Mouse (Mus musculus) hindbrain, postnatal 0 days (tissue): Measurements from ENCODE around the gene Rims1. TPM values are rescaled to one million over a fixed set of nuclear protein-coding genes. Genes with fewer than 3 reads are reported as not detected.

Experiments
- ATAC-seq: fragments of 200-750 bp; cut with Nextera tagmentation; 2 replicates; pipeline ENCODE4 v1.8.0; 2017; ENCODE audit warnings: mild to moderate bottlenecking, moderate TSS enrichment, moderate library complexity
- DNase-seq: peaks from one replicate; pipeline ENCODE4 v3.0.0-alpha.2; 2015; ENCODE audit warnings: low spot score
- H3K27ac ChIP-seq: fragments of 300-500 bp; sonication (generic); 2 replicates; pipeline ENCODE4 v1.5.1; 2014; ENCODE audit warnings: mild to moderate bottlenecking
- H3K27me3 ChIP-seq: fragments of 300-500 bp; sonication (generic); 2 replicates; pipeline ENCODE4 v1.6.1; 2014; ENCODE audit warnings: low read length, mixed read lengths; ENCODE audit not compliant: insufficient read depth
- H3K36me3 ChIP-seq: fragments of 300-500 bp; sonication (generic); 2 replicates; pipeline ENCODE4 v1.6.1; 2014; ENCODE audit warnings: low read length, mixed read lengths; ENCODE audit not compliant: insufficient read depth
- H3K4me1 ChIP-seq: fragments of 300-500 bp; sonication (generic); 2 replicates; pipeline ENCODE4 v1.6.1; 2014; ENCODE audit warnings: antibody characterized with exemption, low read length, mixed read lengths; ENCODE audit not compliant: insufficient read depth
- H3K4me2 ChIP-seq: fragments of 300-500 bp; sonication (generic); 2 replicates; pipeline ENCODE4 v1.6.1; 2014; ENCODE audit warnings: low read depth, mild to moderate bottlenecking, low read length, moderate library complexity, mixed read lengths
- H3K4me3 ChIP-seq: fragments of 300-500 bp; sonication (generic); 2 replicates; pipeline ENCODE4 v1.5.1; 2014; ENCODE audit warnings: low read length
- H3K9ac ChIP-seq: fragments of 300-500 bp; sonication (generic); replicated peaks from 2 replicates; pipeline ENCODE4 v1.6.1; 2014; ENCODE audit warnings: mild to moderate bottlenecking, low read length, moderate library complexity, mixed read lengths
- H3K9me3 ChIP-seq: fragments of 300-500 bp; sonication (generic); 2 replicates; pipeline ENCODE4 v1.6.1; 2016; ENCODE audit warnings: low read length, mixed read lengths
- CTCF ChIP-seq: IDR thresholded peaks from 2 replicates; pipeline ENCODE4 v1.5.1; 2016; ENCODE audit warnings: antibody characterized with exemption, control low read depth, low read depth
- WGBS: fragments of 180-500 bp; shearing (Covaris S2); extraction: QIAGEN DNeasy Blood & Tissue Kit; methylation state at CpG from one replicate; pipeline ENCODE4 v1.1.7; 2014; 5-methylcytosine and 5-hydroxymethylcytosine counted together
- polyA plus RNA-seq: library from polyadenylated mRNA; unstranded; fragments of >200 nt; fragmentation: Nextera tagmentation; extraction: Ambion mirVana; gene quantifications from 2 replicates; pipeline ENCODE4 v1.2.1, GENCODE M21; 2015
- total RNA-seq: library from RNA; depleted of rRNA; stranded (reverse); fragments of >200 nt; gene quantifications from 2 replicates; pipeline ENCODE4 v1.2.3, GENCODE M21; 2014

Gene Rims1
- total and polyA plus RNA-seq, 2 experiments from 2014 or later, result 21.2 to 51.9 TPM

DNA sequence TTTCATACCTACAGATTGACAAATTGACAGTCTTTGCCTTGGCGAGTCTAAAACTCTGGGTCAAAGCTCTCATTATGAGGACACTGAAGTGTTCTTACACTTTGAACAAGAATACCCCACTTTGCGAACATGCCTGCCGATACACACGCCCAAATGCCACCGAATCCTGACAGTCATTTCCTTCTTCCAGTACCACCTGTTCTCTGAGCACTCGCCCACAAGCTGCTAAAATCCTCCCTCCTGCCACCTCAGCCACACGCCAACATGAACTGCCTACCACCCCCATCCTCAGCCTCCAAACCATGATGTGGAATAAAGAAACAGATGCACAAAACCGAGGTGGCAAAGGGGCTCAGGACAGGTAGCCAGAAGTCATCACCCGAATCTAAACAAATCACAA lies 150.9 kb downstream of the Rims1 start:
- no peak for TF ChIP-seq CTCF
- Histone ChIP-seq H3K36me3 (no peaks in the 10 kb centered on the region), H3K4me2 (no peak overlapping the region), H3K9ac (no peak overlapping the region), H3K27ac (no peak overlapping the region), H3K27me3 (no peaks in the 10 kb centered on the region), H3K4me1 (no peaks in the 10 kb centered on the region), H3K4me3 (no peak overlapping the region), H3K9me3 (no peaks in the 10 kb centered on the region)
- 86% methylated on average over 9 of the region's 9 CpGs for WGBS
- ATAC-seq (no peak), DNase-seq (no peak)

- Histone ChIP-seq H3K4me1 (no peaks in the 10 kb centered on the region), H3K4me3 (no peak overlapping the region), H3K9ac (no peak overlapping the region), H3K27me3 (no peaks in the 10 kb centered on the region), H3K4me2 (no peak overlapping the region), H3K9me3 (no peaks in the 10 kb centered on the region), H3K36me3 (no peaks in the 10 kb centered on the region), H3K27ac (no peak overlapping the region)
- 73% methylated on average over 7 of the region's 7 CpGs for WGBS
- TF ChIP-seq CTCF, result no peak
- no peak for DNase-seq
- ATAC-seq, result no peak
These were observed 155.2 kb downstream of the Rims1 start for GRCm38 (mm10) chr1:22650588-22650987.

- H3K4me3 ChIP-seq, result no peak overlapping the region
- 87% methylated on average over 1 of the region's 1 CpGs for WGBS
- DNase-seq (no peak), ATAC-seq (no peak)
- H3K27ac ChIP-seq, result no peak overlapping the region
- no peaks in the 10 kb centered on the region for H3K9me3 ChIP-seq
- no peaks in the 10 kb centered on the region for H3K4me1 ChIP-seq
- no peak for TF ChIP-seq CTCF
- no peaks in the 10 kb centered on the region for H3K36me3 ChIP-seq
- H3K9ac ChIP-seq, result no peak overlapping the region
- no peaks in the 10 kb centered on the region for H3K27me3 ChIP-seq
- H3K4me2 ChIP-seq, result no peak overlapping the region
These were observed 156.4 kb downstream of the Rims1 start for GRCm38 (mm10) chr1:22649432-22649831.

DNA sequence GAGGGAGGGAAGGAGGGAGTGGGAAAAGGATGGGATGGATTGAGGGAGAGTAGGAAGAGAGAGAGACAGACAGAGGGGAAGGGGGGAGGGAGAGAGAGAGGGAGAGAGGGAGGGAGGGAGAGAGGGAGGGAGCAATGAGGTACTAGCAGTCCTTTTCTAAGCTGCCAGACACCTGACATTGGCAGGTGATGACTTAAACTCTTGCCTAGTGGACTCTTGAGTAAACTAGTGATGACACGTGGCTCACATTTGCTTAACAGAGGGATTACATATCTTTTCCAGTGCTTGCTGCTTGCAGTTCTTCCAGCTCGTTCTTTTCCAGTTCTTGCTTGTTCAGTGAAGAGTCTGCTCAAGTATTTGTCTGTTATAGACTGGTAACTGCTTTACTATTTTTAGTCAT lies 160.5 kb downstream of the Rims1 start:
- Histone ChIP-seq H3K4me3 (no peak overlapping the region), H3K9ac (no peak overlapping the region), H3K4me1 (no peaks in the 10 kb centered on the region), H3K36me3 (no peaks in the 10 kb centered on the region), H3K27ac (no peak overlapping the region), H3K4me2 (no peak overlapping the region), H3K27me3 (no peaks in the 10 kb centered on the region), H3K9me3 (no peaks in the 10 kb centered on the region)
- no peak for TF ChIP-seq CTCF
- WGBS, result 44% methylated on average over 2 of the region's 2 CpGs
- no peak for DNase-seq
- ATAC-seq, result no peak

DNA sequence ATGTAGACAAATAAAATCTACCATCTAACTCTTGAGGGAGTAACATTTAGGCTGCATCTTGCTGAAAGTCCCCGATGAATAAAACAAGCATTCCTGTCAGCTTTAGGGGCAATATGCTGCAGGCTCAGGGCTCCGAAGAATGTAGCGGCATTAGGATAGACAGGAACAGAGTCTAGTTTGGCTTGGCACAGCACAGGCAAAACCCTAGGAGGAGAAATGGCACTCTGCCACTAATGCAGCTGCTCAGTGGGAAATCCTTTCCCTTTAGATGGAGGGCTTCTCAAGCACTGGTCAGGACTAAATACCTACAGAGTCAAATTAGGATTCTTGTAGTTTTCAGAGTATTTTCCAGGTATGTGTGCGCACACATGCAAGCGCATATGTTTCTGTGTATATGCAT lies 165.2 kb downstream of the Rims1 start:
- Histone ChIP-seq H3K4me2 (no peak overlapping the region), H3K4me3 (no peak overlapping the region), H3K27ac (no peak overlapping the region), H3K9ac (no peak overlapping the region), H3K9me3 (no peaks in the 10 kb centered on the region), H3K36me3 (no peaks in the 10 kb centered on the region), H3K27me3 (no peaks in the 10 kb centered on the region), H3K4me1 (no peaks in the 10 kb centered on the region)
- no peak for TF ChIP-seq CTCF
- DNase-seq, result peak; percentile 73
- 51% methylated on average over 5 of the region's 5 CpGs for WGBS
- ATAC-seq, result peak; percentile 35; the same call in 1 of the 2 replicates

GRCm38 (mm10) chr1:22639702-22640101 lies 166.1 kb downstream of the Rims1 start:
- Histone ChIP-seq H3K9me3 (no peaks in the 10 kb centered on the region), H3K9ac (no peak overlapping the region), H3K27ac (no peak overlapping the region), H3K27me3 (no peaks in the 10 kb centered on the region), H3K4me3 (no peak overlapping the region), H3K36me3 (no peaks in the 10 kb centered on the region), H3K4me1 (no peaks in the 10 kb centered on the region), H3K4me2 (no peak overlapping the region)
- ATAC-seq, result no peak
- 77% methylated on average over 3 of the region's 3 CpGs for WGBS
- DNase-seq, result no peak
- TF ChIP-seq CTCF, result no peak

- ATAC-seq, result no peak
- no peak for TF ChIP-seq CTCF
- H3K9ac ChIP-seq, result no peak overlapping the region
- DNase-seq, result no peak
- no peaks in the 10 kb centered on the region for H3K36me3 ChIP-seq
- H3K4me2 ChIP-seq, result no peak overlapping the region
- no peaks in the 10 kb centered on the region for H3K9me3 ChIP-seq
- H3K27me3 ChIP-seq, result no peaks in the 10 kb centered on the region
- no peak overlapping the region for H3K27ac ChIP-seq
- H3K4me3 ChIP-seq, result no peak overlapping the region
- H3K4me1 ChIP-seq, result no peaks in the 10 kb centered on the region
- 92% methylated on average over 2 of the region's 2 CpGs for WGBS
These were observed 171.9 kb downstream of the Rims1 start for GRCm38 (mm10) chr1:22633871-22634270.

- Histone ChIP-seq H3K27ac (no peak overlapping the region), H3K4me2 (no peak overlapping the region), H3K4me1 (no peaks in the 10 kb centered on the region), H3K4me3 (no peak overlapping the region), H3K9ac (no peak overlapping the region), H3K36me3 (no peaks in the 10 kb centered on the region), H3K27me3 (no peaks in the 10 kb centered on the region), H3K9me3 (no peaks in the 10 kb centered on the region)
- 74% methylated on average over 7 of the region's 7 CpGs for WGBS
- ATAC-seq, result no peak
- no peak for TF ChIP-seq CTCF
- DNase-seq, result no peak
These were observed 173.2 kb downstream of the Rims1 start for GRCm38 (mm10) chr1:22632551-22632950.
